Mouse (Mus musculus): ENCODE measurements at regions not wholly inside any gene's neighbourhood (a gene's known extent, or its start where the extent isn't known, plus 50 kb on each side); places are given as distances from the start of the nearest gene placed in this dataset.

DNA sequence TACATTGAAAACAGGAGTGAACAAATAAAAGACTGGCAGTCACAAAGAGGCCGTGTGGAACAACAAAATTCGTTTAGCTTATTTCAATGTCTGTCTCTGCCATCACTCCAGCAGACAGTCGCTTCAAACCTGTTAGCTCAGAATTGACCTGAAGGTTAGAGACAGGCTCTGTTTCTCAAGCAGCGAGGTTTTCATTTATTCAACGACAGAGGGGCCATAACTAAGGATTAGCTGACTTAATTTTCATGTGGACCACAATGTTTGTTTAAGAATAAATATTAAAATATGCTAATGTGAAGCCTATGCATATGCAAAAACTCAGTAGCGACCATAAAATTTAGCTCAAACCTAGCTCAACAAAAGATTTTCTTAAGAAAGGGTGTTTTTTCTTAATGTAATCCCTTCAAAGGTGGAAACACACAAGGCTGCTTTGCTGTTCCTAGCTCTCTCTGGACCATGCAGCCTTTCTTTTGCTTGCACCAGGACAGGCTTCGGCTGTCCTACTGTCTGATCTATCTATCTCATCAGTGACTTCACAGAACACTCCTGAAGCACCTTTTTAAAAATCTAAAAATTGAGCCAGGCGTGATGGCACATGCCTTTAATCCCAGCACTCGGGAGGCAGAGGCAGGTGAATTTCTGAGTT is 135.5 kb downstream of the Rwdd3 start:
- no peaks in the 10 kb centered on the region for H3K27me3 ChIP-seq (replicated peaks)
- H3K4me2 ChIP-seq (ENCODE audit: insufficient read depth, low read depth, poor library complexity, severe bottlenecking): no peak overlapping the region
- no peak for DNase-seq (ENCODE audit: extremely low read depth)
- dilution Hi-C loops (cut with MboI; ENCODE audit: extremely low pct_ligation_motif_present, extremely low pct_unique_long_range_greater_than_20kb, low sequenced_read_pairs) (no loop called here), in situ Hi-C loops (cut with MboI; ENCODE audit: low pct_ligation_motif_present, low pct_unique_long_range_greater_than_20kb, low sequenced_read_pairs) (no loop called here)
- TF ChIP-seq KAT2A (IDR thresholded peaks at IDR 0.05; ENCODE audit: insufficient replicate concordance, low read length): no peak
- TF ChIP-seq UBTF (IDR thresholded peaks at IDR 0.05; ENCODE audit: low read depth, low read length): no peak
- no peak for TF ChIP-seq JUN (IDR thresholded peaks at IDR 0.05; ENCODE audit: insufficient read depth, low read depth, low read length)
- no peak for TF ChIP-seq ZC3H11A (IDR thresholded peaks at IDR 0.05; ENCODE audit: low read depth, low read length)
- no peak for TF ChIP-seq POLR2AphosphoS2 (IDR thresholded peaks at IDR 0.05; ENCODE audit: low read depth, low read length)
- no peak for TF ChIP-seq USF1 (IDR thresholded peaks at IDR 0.05; ENCODE audit: low read depth, low read length)
- no peak for TF ChIP-seq HCFC1 (IDR thresholded peaks at IDR 0.05; ENCODE audit: low read depth, low read length)
- TF ChIP-seq NELFE (IDR thresholded peaks at IDR 0.05; ENCODE audit: low read depth, low read length): no peak
- TF ChIP-seq NRF1 (IDR thresholded peaks at IDR 0.05; ENCODE audit: low read depth, low read length): no peak
- TF ChIP-seq MEF2A (IDR thresholded peaks at IDR 0.05; ENCODE audit: borderline replicate concordance, low read depth, low read length): no peak
- no peaks in the 10 kb centered on the region for H3K4me1 ChIP-seq (ENCODE audit: control insufficient read depth in 1 of 2, insufficient read depth in 2 of 2)
- no peak overlapping the region for H3K4me3 ChIP-seq (replicated peaks in 1 of 3; ENCODE audit: low read depth in 2 of 3, low read length in 2 of 3, poor library complexity in 1 of 3)
- H3K79me2 ChIP-seq (replicated peaks; ENCODE audit: control insufficient read depth, extremely low read depth, insufficient read depth, poor library complexity, severe bottlenecking): no peaks in the 10 kb centered on the region
- peaks cover 47% of the 10 kb centered on the region for H3K9me3 ChIP-seq (replicated peaks; ENCODE audit: low read length)
- H3K36me3 ChIP-seq (replicated peaks in 1 of 2; ENCODE audit: control insufficient read depth in 1 of 2, insufficient read depth in 1 of 2, low read length in 1 of 2): no peaks in the 10 kb centered on the region
- no peak overlapping the region for H3K9ac ChIP-seq (ENCODE audit: insufficient read depth, low read depth)
- no peak overlapping the region for H3K27ac ChIP-seq (ENCODE audit: insufficient read depth, low read depth)

DNA sequence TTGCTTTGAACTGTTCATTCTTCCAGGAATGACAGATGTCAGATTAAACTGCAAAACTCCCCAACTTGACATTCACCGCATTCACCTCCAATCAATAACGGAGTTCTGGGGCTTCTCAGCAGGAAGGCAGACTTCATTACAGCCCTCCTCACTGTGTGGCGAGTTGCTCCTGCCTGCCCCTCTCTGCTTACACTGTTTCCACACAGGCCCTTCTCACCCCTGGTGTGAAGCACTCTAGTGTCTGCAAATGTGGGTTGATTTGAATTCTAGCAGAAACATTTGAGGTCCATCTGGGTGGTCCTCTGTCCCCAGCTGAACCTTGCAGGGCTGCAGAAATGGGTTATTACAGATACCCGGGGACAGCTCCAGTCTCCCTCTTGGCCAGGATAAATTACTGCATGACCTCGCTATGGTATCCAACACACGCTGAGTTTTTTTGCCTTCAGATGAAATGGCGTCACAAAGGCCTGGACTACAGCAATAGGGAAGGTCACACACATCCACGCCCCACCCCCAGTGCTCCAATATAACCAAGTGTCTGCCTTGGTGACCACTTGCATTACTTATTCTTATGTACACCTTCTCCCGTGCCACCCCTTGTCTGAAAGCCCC is 145.8 kb downstream of the Rwdd3 start:
- H3K79me2 ChIP-seq (replicated peaks; ENCODE audit: control insufficient read depth, extremely low read depth, insufficient read depth, poor library complexity, severe bottlenecking): no peaks in the 10 kb centered on the region
- no peak overlapping the region for H3K9ac ChIP-seq (ENCODE audit: insufficient read depth, low read depth)
- TF ChIP-seq JUN (IDR thresholded peaks at IDR 0.05; ENCODE audit: insufficient read depth, low read depth, low read length): no peak
- no peak for TF ChIP-seq MAFK (IDR thresholded peaks at IDR 0.05; ENCODE audit: insufficient replicate concordance, low read length)
- TF ChIP-seq MXI1 (IDR thresholded peaks at IDR 0.05; ENCODE audit: low read depth, low read length): no peak
- TF ChIP-seq ZC3H11A (IDR thresholded peaks at IDR 0.05; ENCODE audit: low read depth, low read length): no peak
- TF ChIP-seq NRF1 (IDR thresholded peaks at IDR 0.05; ENCODE audit: low read depth, low read length): no peak
- no peak for TF ChIP-seq POLR2AphosphoS2 (IDR thresholded peaks at IDR 0.05; ENCODE audit: low read depth, low read length)
- no peak for TF ChIP-seq IRF4 (IDR thresholded peaks at IDR 0.05; ENCODE audit: low read depth, low read length)
- no peaks in the 10 kb centered on the region for H3K4me1 ChIP-seq (ENCODE audit: control insufficient read depth in 1 of 2, insufficient read depth in 2 of 2)
- H3K4me2 ChIP-seq (ENCODE audit: insufficient read depth, low read depth, poor library complexity, severe bottlenecking): no peak overlapping the region
- no peak overlapping the region for H3K27ac ChIP-seq (ENCODE audit: insufficient read depth, low read depth)
- H3K36me3 ChIP-seq (replicated peaks in 1 of 2; ENCODE audit: control insufficient read depth in 1 of 2, insufficient read depth in 1 of 2, low read length in 1 of 2): no peaks in the 10 kb centered on the region
- DNase-seq (ENCODE audit: extremely low read depth): no peak
- dilution Hi-C loops (cut with MboI; ENCODE audit: extremely low pct_ligation_motif_present, extremely low pct_unique_long_range_greater_than_20kb, low sequenced_read_pairs) (no loop called here), in situ Hi-C loops (cut with MboI; ENCODE audit: low pct_ligation_motif_present, low pct_unique_long_range_greater_than_20kb, low sequenced_read_pairs) (no loop called here)
- H3K9me3 ChIP-seq (replicated peaks; ENCODE audit: low read length): peaks cover 73% of the 10 kb centered on the region
- no peak overlapping the region for H3K4me3 ChIP-seq (replicated peaks in 1 of 3; ENCODE audit: low read depth in 2 of 3, low read length in 2 of 3, poor library complexity in 1 of 3)
- H3K27me3 ChIP-seq (replicated peaks): no peaks in the 10 kb centered on the region
